Mouse (Mus musculus): ENCODE measurements around the gene Epm2a. TPM values are rescaled to one million over a fixed set of nuclear protein-coding genes. Genes with fewer than 3 reads are reported as not detected.
A peak's percentile ranks its signal among the peaks of the same experiment; 100 is the strongest.

The Epm2a gene
- total RNA-seq, 2 experiments from 2014 or later: 20.5 to 24.2 TPM

DNA sequence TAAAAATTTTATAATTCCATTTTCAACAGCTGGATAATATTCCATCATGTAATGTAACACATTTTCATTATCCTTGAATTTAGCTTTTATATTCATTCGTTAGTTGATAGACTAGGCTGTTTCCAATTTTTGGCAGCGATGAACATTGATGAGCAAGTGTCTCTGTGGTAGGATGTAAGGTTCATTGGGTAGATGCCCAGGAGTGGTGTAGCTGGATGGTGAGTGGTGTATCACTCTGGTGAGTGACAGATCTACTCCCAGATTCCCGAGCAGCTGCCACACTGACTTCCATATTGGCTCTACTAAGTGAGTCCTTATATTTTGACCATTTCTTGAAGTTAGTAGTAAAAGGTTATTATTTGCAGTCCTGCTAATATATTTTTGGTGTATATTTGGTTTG, 76.9 kb downstream of the Epm2a start:
- intact Hi-C loops (cut with DNase I): no loop called here
- DNase-seq: no peak

DNA sequence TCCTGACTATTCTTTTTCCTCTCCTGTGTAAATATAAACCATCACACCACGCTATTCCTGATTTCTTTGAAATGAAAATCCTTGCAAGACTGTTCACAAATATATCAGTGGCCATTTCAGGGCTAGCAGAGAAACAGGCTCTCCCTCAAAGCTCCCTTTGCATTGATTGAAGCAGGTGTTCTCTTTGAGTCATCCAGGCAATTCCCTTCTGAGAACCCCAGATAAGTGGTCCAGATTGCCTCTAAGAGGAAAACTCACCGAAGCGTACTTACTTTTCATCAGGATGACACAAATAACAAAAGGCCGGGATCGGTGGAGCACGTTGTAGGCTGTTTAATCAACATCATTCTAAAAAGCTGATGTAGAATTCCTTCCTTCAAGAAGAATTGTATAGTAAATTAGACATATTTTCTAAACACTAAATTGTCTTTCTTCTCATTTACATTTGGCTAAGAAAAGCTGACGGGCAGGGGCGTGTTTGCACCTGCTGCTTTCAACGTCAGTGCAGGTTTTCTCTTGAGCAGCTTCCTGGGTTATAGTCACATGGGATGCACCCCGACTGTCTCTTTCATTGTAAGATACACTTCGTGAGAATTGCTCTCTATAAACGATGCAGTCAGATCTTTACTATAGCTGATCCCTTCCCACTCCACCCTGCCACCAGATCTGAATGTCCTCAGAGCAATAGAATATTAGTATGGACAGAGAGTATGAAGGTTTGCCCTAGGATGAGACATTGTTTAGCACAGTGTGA, 86.0 kb downstream of the Epm2a start:
- intact Hi-C loops (cut with DNase I): no loop called here
- DNase-seq: no peak

DNA sequence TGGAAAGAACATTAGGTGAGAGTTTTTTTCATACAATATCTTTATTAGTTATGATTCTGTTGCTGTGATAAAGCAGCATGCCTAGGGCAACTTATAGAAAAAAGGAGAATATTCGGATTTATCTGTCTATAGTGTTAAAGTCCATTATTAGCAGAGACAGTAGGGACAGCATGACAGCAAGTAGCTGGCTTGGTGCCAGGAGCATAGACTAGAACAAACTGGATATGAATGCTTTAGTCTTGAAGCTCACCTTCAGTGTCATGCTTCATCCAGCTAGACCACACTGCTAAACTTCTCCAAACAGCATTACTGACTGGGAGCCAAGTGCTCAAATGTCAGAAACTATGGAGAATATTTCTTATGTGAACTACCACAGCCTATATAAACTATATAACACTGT, 93.8 kb downstream of the Epm2a start:
- intact Hi-C loops (cut with DNase I): no loop called here

DNA sequence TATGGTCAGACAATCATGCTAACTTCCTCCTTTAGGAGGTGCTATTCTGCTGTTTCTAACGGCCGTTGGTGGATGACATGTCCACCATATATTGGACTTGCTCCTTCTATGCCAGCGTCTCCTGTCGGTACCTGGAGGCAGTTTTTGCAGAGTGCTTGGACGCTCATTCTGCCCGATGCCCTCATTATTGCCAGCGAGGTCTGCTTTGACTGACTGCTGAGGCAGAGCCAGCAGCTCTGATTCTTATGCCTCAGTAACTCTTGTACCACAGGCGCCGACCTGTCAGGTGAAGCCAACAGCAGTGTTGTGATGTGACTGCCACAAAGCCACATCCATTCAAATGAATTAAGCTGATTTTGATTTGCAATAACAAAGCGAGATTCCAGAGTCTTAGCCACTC, 95.3 kb downstream of the Epm2a start:
- intact Hi-C loops (cut with DNase I): no loop called here
- DNase-seq: peak; percentile 28

More for the DNA sequence above, 93.8 kb downstream of the Epm2a start:
- DNase-seq: peak; percentile 61

DNA sequence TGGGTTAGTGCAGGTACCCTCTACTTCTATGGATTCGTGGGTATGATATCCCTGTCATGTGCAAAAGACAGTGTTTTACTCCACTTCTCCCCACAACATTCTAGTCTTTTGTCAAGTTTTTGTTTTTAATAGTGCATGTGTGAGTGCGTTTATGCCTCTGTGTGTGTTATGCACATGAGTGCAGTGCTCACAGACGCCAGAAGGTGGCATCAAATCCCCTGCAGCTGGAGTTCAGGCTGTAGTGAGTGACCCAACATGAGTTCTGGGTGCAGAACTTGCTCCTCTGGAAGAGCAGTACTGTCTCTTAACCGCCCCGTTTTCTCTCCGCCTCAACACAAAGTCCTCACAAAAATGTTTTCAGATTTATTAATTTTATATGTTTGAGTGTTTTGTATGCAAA, 96.1 kb downstream of the Epm2a start:
- intact Hi-C loops (cut with DNase I): no loop called here
- no peak for DNase-seq

DNA sequence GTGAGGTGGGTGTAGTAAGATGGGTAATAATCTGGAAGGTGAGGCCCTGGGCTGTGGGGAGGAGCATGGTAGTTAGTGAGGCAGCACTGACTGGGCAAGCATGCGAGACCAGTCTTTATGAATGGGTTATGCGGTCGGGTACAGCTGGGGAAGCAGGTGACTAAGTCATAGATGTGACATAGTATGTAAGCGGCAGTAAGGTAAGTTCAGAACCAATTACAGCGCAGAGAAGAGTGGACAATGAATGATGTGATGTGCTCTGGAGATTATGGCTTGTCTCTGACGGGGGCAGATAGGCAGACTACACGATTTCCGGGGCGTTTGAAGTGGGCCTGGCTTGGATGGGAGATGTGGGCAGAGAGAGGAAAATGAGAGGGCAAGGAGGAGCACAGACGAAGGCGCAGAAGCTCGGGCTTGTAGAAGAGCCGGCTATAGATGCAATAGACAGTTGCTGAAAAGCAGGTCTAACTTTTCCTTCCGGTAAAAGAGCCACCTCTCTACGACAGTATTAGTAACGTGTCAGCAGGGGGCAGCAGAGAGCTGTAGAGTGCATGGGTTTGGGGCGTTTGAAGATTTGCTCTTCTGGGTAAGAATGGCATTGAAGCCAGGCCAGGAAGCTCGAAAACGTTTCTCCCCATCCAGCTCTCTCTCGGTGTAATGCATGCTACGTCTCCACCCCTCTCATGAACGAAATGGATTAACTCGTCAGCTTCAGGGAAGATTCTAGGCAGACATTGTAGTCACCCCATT, 106.5 kb downstream of the Epm2a start:
- intact Hi-C loops (cut with DNase I): loop anchor here (2.0 kb wide), 2 partner anchors 1159 to 1165 kb away; no protein-coding TSS in a partner anchor
- peak; percentile 88 for DNase-seq

DNA sequence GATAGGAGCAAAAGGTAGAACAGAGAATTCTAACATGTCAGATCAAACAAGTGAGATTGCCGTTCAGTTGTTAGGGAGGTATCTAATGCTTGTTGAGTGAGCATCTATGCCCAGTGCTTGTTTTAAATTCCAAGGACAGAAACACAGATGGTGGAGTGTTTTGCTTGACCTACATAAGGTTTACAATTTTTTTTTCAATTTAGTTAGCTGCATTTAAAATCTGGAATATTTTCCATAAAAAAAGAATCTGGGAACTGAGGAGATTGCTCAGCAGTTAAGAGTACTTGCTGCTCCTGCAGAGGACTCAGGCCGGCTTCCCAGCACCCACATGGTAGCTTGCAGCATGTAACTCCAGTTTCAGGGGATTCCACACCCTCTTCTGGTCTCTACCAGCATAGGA, 109.3 kb downstream of the Epm2a start:
- intact Hi-C loops (cut with DNase I): no loop called here

DNA sequence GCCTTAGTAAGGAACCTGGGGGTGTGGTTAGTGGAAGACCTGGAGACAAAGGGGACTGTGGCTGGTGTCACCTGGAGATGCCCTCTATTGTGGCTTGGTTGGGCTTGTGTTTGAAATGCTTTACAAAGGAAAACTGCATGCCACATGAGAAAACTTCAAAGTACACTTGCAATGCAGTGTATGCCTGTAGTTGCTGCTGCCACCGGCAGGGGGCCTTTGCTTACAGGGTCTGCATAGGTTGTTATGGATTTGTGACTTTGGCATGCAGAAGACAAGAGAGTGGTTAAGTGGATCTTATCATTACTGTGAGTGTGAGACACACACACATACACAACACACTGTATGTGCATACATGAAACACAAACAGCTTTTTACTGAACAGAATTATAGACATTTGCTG, 114.2 kb downstream of the Epm2a start:
- intact Hi-C loops (cut with DNase I): no loop called here
- peak; percentile 23 for DNase-seq

More for the DNA sequence above, 109.3 kb downstream of the Epm2a start:
- no peak for DNase-seq

DNA sequence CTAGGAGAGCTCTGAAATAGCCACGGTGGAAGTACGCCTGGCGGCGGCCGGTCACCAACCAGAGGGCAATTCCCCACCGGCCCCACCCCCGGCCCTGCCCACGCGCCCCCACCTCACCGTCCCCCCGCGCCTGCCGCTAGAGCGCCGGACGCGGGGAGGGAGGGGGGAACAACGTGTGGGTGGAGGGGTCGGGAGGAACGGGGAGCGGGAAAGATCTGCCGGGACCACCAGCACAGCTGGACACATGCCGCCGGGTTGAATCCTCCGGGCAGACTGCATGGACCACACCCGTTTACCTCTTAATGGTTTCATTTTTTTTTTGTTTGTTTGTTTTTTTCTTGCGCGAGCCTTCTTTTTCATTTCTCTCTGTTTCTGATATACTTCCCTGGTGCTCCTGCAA, 148.8 kb downstream of the Epm2a start:
- DNase-seq: peak; percentile 61
- intact Hi-C loops (cut with DNase I): no loop called here

Other genes starting within 250 kb of the Epm2a start
- 10 to 100 TPM; 41.9 to 45.0 TPM for gene Shprh, start 194.0 kb upstream of the Epm2a start, total RNA-seq (2021)
- 10 to 100 TPM; 19.5 to 21.4 TPM for gene Fbxo30, start 62.1 kb upstream of the Epm2a start, total RNA-seq (2021)

Measured in left cerebral cortex, postnatal 4 days (tissue).